Mouse (Mus musculus): ENCODE measurements around the gene Foxr2. TPM values are rescaled to one million over a fixed set of nuclear protein-coding genes. Genes with fewer than 3 reads are reported as not detected.

Foxr2 gene
- polyA plus RNA-seq (2015; fragmentation: Nextera tagmentation; extraction: Ambion mirVana) = 0.07 TPM in 1 of 2 replicates, not detected in the other

- no peak within 1 kb of the TSS for H3K9ac ChIP-seq
- H3K4me3 ChIP-seq (replicated peaks) = no peak within 1 kb of the TSS
- H3K4me2 ChIP-seq (replicated peaks) = no peak within 1 kb of the TSS
- H3K36me3 ChIP-seq = no peaks in the 10 kb centered on the region
- no peaks in the 10 kb centered on the region for H3K9me3 ChIP-seq (replicated peaks)
- ATAC-seq (ENCODE audit: insufficient number of reproducible peaks, low FRiP score, low TSS enrichment, low read depth) = no peak
- H3K4me1 ChIP-seq = no peaks in the 10 kb centered on the region
- H3K27me3 ChIP-seq = peaks cover 8% of the 10 kb centered on the region; the same call in 1 of the 2 replicates
- H3K27ac ChIP-seq (replicated peaks) = no peak within 1 kb of the TSS
- WGBS = 20% methylated on average over 3 of the region's 3 CpGs
Measured at GRCm38 (mm10) chrX:153118486-153118885, at the start of gene Foxr2. TSS of gene Foxr2 (plus strand) at chrX:153118786.

- H3K4me3 ChIP-seq (replicated peaks) = no peak overlapping the region
- no peak overlapping the region for H3K9ac ChIP-seq
- H3K4me1 ChIP-seq = no peaks in the 10 kb centered on the region
- no peak overlapping the region for H3K4me2 ChIP-seq (replicated peaks)
- no peak for ATAC-seq (ENCODE audit: insufficient number of reproducible peaks, low FRiP score, low TSS enrichment, low read depth)
- H3K27ac ChIP-seq (replicated peaks) = no peak overlapping the region
- WGBS = 25% methylated on average over 2 of the region's 2 CpGs
- H3K9me3 ChIP-seq (replicated peaks) = no peaks in the 10 kb centered on the region
- H3K36me3 ChIP-seq = no peaks in the 10 kb centered on the region
- peaks cover 8% of the 10 kb centered on the region; the same call in 1 of the 2 replicates for H3K27me3 ChIP-seq
Measured at GRCm38 (mm10) chrX:153119013-153119412, 427 bp downstream of the Foxr2 start.

DNA sequence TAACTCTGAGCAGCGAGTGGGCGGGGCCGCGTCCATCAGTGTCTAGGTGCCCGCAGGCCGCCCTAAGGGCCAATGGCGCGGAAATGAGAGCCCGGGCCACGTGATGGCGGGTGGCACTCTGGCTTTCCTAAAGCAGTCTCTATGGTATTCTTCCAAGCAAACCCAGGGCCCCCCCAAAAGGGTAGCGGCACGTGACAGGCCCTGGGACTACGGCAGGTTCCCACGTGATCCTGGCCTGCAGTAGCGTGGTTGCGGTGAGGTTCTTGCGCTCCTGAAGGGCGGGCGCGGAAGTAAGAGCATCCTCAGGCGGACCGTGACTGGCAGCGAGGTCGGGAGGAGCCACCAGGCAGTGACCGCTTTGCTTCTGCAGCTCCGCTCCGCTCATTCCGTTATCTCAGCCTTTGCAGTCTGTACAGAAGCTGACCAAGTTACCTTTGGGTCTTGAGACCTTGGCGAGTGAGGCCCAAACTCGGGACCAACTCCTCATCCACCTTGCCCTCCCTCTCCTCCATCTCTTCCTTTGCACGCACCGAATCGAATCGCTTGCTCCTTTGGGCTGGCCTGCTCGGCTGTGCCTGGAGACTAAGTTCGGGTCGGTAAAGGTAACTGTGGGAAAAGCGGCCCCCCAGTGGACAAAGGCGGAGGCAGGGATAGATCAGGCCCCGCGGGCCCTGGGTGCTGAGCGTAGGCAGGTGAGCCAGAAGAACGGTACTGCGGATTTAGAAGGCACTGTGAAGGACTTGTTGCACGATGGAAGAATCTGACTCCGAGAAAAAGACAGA lies 21.3 kb downstream of the Foxr2 start, which contains the start of gene Rragb:
Gene Rragb (plus strand): TSS at position 248 of the 782 bp plus-strand sequence.
- Histone ChIP-seq H3K9me3 (replicated peaks) (no peaks in the 10 kb centered on the region), H3K4me2 (replicated peaks) (peak within 1 kb of the TSS; percentile 61), H3K9ac (peak within 1 kb of the TSS; percentile 23; the same call in 1 of the 2 replicates), H3K27ac (replicated peaks) (no peak within 1 kb of the TSS), H3K4me1 (no peaks in the 10 kb centered on the region), H3K27me3 (peaks cover 22% of the 10 kb centered on the region), H3K4me3 (replicated peaks) (peak within 1 kb of the TSS; percentile 47), H3K36me3 (no peaks in the 10 kb centered on the region)
- WGBS = 11% methylated on average over 41 of the region's 47 CpGs
- peak; percentile 92 for ATAC-seq (ENCODE audit: insufficient number of reproducible peaks, low FRiP score, low TSS enrichment, low read depth)

GRCm38 (mm10) chrX:153142656-153143055 lies 24.1 kb downstream of the Foxr2 start:
- Histone ChIP-seq H3K36me3 (no peaks in the 10 kb centered on the region), H3K9ac (no peak overlapping the region), H3K27ac (replicated peaks) (no peak overlapping the region), H3K4me2 (replicated peaks) (no peak overlapping the region), H3K4me3 (replicated peaks) (no peak overlapping the region), H3K9me3 (replicated peaks) (no peaks in the 10 kb centered on the region), H3K4me1 (no peaks in the 10 kb centered on the region), H3K27me3 (peaks cover 18% of the 10 kb centered on the region)
- WGBS = 84% methylated on average over 3 of the region's 3 CpGs
- ATAC-seq (ENCODE audit: insufficient number of reproducible peaks, low FRiP score, low TSS enrichment, low read depth) = no peak

DNA sequence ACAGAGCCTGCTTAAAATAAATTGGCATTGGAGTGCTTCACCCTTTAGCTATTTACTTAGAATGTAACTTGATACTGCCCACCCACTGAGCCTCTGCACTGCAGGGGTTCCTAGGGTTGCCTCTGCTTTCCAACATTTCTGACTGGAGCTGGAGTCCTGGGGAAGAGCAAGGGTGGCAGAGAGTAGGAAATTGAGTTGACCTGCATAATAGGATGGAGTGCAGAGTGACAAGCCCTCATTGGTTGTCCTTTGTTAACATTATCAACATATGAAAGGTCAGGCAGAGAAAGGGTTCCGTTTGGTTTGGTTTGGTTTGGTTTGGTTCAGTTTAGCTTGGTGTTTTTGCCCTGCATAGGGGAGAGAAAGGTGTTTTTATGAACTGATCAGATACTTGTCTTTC lies 33.2 kb downstream of the Foxr2 start:
- no peak overlapping the region for H3K4me2 ChIP-seq (replicated peaks)
- H3K36me3 ChIP-seq = no peaks in the 10 kb centered on the region
- no peak overlapping the region for H3K9ac ChIP-seq
- no peaks in the 10 kb centered on the region for H3K9me3 ChIP-seq (replicated peaks)
- H3K4me3 ChIP-seq (replicated peaks) = no peak overlapping the region
- no peak for ATAC-seq (ENCODE audit: insufficient number of reproducible peaks, low FRiP score, low TSS enrichment, low read depth)
- 34% methylated on average over 1 of the region's 1 CpGs for WGBS
- no peak overlapping the region for H3K27ac ChIP-seq (replicated peaks)
- no peaks in the 10 kb centered on the region for H3K4me1 ChIP-seq
- no peaks in the 10 kb centered on the region for H3K27me3 ChIP-seq

GRCm38 (mm10) chrX:153155322-153155721 lies 36.7 kb downstream of the Foxr2 start:
- Histone ChIP-seq H3K4me1 (no peaks in the 10 kb centered on the region), H3K27me3 (no peaks in the 10 kb centered on the region), H3K27ac (replicated peaks) (no peak overlapping the region), H3K4me2 (replicated peaks) (no peak overlapping the region), H3K9ac (no peak overlapping the region), H3K9me3 (replicated peaks) (no peaks in the 10 kb centered on the region), H3K36me3 (no peaks in the 10 kb centered on the region), H3K4me3 (replicated peaks) (no peak overlapping the region)
- WGBS = 36% methylated on average over 3 of the region's 3 CpGs
- ATAC-seq (ENCODE audit: insufficient number of reproducible peaks, low FRiP score, low TSS enrichment, low read depth) = no peak

DNA sequence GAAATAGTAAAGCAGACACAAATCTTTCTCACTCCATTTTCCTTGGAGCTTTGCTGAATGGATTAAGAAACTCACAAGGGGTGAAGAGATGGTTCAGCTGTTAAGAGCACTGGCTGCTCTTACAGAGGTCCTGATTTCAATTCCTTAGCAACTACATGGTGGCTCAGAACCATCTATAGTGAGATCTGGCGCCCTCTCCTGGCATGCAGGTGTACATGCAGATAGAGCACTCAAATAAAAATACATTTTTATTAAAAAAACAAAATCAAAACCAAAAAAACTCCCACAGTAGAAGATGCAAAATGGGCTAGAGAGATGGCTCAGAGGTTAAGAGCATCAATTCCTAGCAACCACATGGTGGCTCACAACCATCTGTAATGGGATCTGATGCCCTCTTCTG lies 56.2 kb downstream of the Foxr2 start:
- WGBS = 9% methylated on average over 1 of the region's 1 CpGs
- H3K9ac ChIP-seq = no peak overlapping the region
- no peaks in the 10 kb centered on the region for H3K9me3 ChIP-seq (replicated peaks)
- no peaks in the 10 kb centered on the region for H3K27me3 ChIP-seq
- H3K4me2 ChIP-seq (replicated peaks) = no peak overlapping the region
- no peak for ATAC-seq (ENCODE audit: insufficient number of reproducible peaks, low FRiP score, low TSS enrichment, low read depth)
- no peaks in the 10 kb centered on the region for H3K36me3 ChIP-seq
- no peak overlapping the region for H3K4me3 ChIP-seq (replicated peaks)
- no peak overlapping the region for H3K27ac ChIP-seq (replicated peaks)
- H3K4me1 ChIP-seq = no peaks in the 10 kb centered on the region

DNA sequence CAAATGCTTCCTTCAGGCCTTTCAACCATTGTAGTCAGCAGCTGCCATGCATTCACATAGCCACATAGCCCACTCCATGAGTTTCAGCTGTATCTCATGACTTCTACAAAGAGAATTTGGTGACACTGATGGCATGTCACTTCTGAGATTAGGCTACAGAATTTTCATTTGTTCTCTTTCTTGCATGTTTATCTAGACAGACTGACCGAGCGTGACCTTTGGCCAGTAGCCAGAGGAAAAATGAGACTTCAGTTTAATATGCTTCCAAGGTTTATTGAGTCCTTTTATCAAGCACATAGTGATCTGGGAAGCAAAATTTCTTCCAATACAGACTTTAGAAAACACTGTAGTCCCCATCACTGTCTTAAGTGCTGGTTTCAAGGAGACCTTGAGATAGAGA lies 63.6 kb downstream of the Foxr2 start:
- Histone ChIP-seq H3K9me3 (replicated peaks) (no peaks in the 10 kb centered on the region), H3K36me3 (no peaks in the 10 kb centered on the region), H3K4me3 (replicated peaks) (no peak overlapping the region), H3K27me3 (no peaks in the 10 kb centered on the region), H3K27ac (replicated peaks) (no peak overlapping the region), H3K9ac (no peak overlapping the region), H3K4me1 (no peaks in the 10 kb centered on the region), H3K4me2 (replicated peaks) (no peak overlapping the region)
- 75% methylated on average over 2 of the region's 2 CpGs for WGBS
- ATAC-seq (ENCODE audit: insufficient number of reproducible peaks, low FRiP score, low TSS enrichment, low read depth) = no peak

Other genes starting within 250 kb of the Foxr2 start
- 1.2 TPM in 2 replicates for gene Usp51, start 112.3 kb upstream of the Foxr2 start, polyA plus RNA-seq (2015; fragmentation: Nextera tagmentation; extraction: Ambion mirVana)
- gene Mageh1, start 81.2 kb upstream of the Foxr2 start, polyA plus RNA-seq (2015; fragmentation: Nextera tagmentation; extraction: Ambion mirVana) = 50.8 and 55.2 TPM in 2 replicates
- 1.6 and 1.7 TPM in 2 replicates for gene Rragb, start 21.2 kb downstream of the Foxr2 start, polyA plus RNA-seq (2015; fragmentation: Nextera tagmentation; extraction: Ambion mirVana)
- gene Klf8, start 118.7 kb downstream of the Foxr2 start, polyA plus RNA-seq (2015; fragmentation: Nextera tagmentation; extraction: Ambion mirVana) = 1.9 and 2.1 TPM in 2 replicates

Measured in embryonic facial prominence, embryonic 15.5 days (tissue).